Mouse (Mus musculus) heart, embryonic 15.5 days (tissue): ENCODE data around the gene Rab40c. TPM values are rescaled to one million over a fixed set of nuclear protein-coding genes. Genes with fewer than 3 reads are reported as not detected.

ENCODE experiments used
- ATAC-seq: fragments of 200-750 bp; cut with Nextera tagmentation; replicated peaks from 2 replicates; pipeline ENCODE4 v1.8.0; 2017; ENCODE audit warnings: low read depth, moderate TSS enrichment; ENCODE audit not compliant: insufficient number of reproducible peaks, insufficient read depth, low FRiP score
- H3K27ac ChIP-seq: fragments of 300-500 bp; sonication (generic); 2 replicates; pipeline ENCODE4 v1.5.1; 2015; ENCODE audit warnings: mild to moderate bottlenecking, inconsistent platforms
- H3K27me3 ChIP-seq: fragments of 300-500 bp; sonication (generic); 2 replicates; pipeline ENCODE4 v1.6.1; 2015; ENCODE audit warnings: inconsistent platforms
- H3K36me3 ChIP-seq: fragments of 300-500 bp; sonication (generic); 2 replicates; pipeline ENCODE4 v1.6.1; 2015; ENCODE audit warnings: mild to moderate bottlenecking, inconsistent platforms
- H3K4me1 ChIP-seq: fragments of 300-500 bp; sonication (generic); replicated peaks from 2 replicates; pipeline ENCODE4 v1.6.1; 2015; ENCODE audit warnings: inconsistent platforms
- H3K4me2 ChIP-seq: fragments of 300-500 bp; sonication (generic); 2 replicates; pipeline ENCODE4 v1.6.1; 2015; ENCODE audit warnings: inconsistent platforms, mild to moderate bottlenecking, moderate library complexity
- H3K4me3 ChIP-seq: fragments of 300-500 bp; sonication (generic); 2 replicates; pipeline ENCODE4 v1.5.1; 2015; ENCODE audit warnings: mild to moderate bottlenecking, inconsistent platforms
- H3K9ac ChIP-seq: fragments of 300-500 bp; sonication (generic); 2 replicates; pipeline ENCODE4 v1.6.1; 2015; ENCODE audit warnings: mild to moderate bottlenecking, inconsistent platforms
- H3K9me3 ChIP-seq: fragments of 300-500 bp; sonication (generic); replicated peaks from 2 replicates; pipeline ENCODE4 v1.6.1; 2016; ENCODE audit warnings: inconsistent platforms
- WGBS: fragments of 180-500 bp; shearing (Covaris S2); methylation state at CpG from one replicate; pipeline ENCODE4 v1.1.7; 2015; ENCODE audit warnings: mixed read lengths; 5-methylcytosine and 5-hydroxymethylcytosine counted together
- polyA plus RNA-seq: library from polyadenylated mRNA; unstranded; fragments of >200 nt; fragmentation: Nextera tagmentation; extraction: Ambion mirVana; gene quantifications from 2 replicates; pipeline ENCODE4 v1.2.1, GENCODE M21; 2015

The Rab40c gene
- polyA plus RNA-seq, 1 experiment from 2014 or later = 12.1 TPM

DNA sequence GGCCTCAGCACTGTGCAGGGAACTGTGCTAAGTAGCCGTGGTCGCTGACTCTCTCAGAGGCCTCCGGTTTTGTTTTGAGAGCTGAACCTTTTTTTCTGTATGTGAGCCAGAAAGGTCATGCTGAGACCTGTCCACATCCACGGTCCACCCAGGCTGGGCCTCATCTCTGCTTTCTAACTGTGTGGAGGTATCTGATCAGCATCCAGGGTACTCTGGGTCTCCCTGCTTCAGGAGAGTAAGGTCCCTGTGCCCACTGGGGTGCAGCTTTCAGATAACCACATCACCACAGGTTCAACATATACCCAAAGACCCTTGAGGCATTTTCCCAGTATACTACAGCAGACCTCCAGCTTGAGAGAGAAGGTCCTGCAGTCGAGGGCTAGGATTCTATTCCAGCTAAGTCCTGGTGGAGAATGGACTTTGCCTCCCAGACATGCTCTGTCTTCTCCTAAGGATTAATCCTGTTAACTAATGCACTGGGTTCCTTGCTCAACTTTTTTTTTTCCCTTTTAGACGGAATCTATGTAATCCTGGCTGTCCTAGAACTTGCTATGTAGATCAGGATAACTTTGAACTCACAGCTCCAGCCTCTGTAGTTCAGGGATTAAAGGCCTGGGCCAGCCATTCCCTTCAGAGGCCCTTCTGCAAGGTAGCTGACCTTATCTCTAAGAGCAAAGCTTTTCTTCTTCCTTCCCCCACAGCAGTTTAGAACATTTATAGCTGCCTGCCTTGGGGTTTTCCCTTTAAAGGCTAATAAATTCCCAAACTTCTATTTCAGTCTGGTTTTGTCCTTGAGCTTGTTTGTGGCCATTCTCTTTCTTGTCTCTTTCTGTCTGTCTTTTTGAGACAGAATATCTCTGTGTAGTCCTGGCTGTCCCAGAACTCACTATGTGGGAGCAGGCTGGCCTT, 57.6 kb downstream of the Rab40c start:
- Histone ChIP-seq H3K36me3 (peaks cover 15% of the 10 kb centered on the region; the same call in 1 of the 2 replicates), H3K4me2 (peak overlapping the region; percentile 96), H3K9me3 (no peaks in the 10 kb centered on the region), H3K4me3 (peak overlapping the region; percentile 75), H3K27ac (peak overlapping the region; percentile 72), H3K4me1 (peaks cover 37% of the 10 kb centered on the region), H3K27me3 (no peaks in the 10 kb centered on the region), H3K9ac (peak overlapping the region; percentile 82)
- no peak for ATAC-seq
- WGBS = 12% methylated on average over 6 of the region's 6 CpGs

DNA sequence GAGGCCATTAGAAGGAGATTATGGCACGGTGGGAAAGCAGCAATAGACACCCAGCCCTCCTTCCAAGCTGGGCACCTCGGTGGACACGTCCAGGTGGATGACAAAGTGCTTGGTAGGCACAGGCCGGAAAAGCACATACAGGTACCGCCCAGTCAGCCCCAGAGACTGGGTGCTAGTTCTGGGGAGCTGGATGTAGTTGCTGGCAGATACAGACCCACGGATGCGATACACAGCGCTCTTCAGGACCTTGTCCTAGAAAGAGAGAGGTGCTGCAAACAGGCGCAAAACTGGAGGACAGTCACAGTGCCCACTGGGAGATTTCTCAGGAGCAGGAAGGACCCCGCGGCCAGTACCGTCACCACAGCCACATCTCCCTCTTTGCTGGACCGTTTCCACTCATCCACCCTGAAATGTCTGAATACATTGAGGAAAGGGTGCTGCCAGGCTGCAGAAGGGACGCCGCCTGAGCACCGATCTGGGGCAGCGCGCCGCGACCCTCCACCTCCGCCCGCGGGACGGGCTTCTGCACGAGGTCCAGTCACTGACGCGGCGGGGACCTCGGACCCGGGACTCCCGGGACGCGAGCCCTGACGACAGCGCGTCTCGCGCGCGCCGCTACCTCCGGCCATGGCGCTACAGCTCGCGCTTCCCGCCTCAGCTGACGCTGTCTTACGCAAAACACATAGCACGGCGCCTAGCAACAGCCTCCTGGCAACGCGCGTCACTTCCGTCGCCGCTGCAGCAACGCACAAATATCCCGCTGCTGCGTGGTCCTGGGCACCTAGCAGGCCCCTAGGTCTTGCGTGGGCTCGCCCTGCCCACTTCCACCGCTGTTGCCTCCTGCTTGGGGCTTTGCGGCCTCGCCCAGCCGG, 58.5 kb downstream of the Rab40c start, which contains the start of gene Wdr90:
Wdr90 (minus strand) TSS at position 670 of the 872 bp plus-strand sequence.
- WGBS = 3% methylated on average over 65 of the region's 65 CpGs
- ATAC-seq = peak; percentile 81

DNA sequence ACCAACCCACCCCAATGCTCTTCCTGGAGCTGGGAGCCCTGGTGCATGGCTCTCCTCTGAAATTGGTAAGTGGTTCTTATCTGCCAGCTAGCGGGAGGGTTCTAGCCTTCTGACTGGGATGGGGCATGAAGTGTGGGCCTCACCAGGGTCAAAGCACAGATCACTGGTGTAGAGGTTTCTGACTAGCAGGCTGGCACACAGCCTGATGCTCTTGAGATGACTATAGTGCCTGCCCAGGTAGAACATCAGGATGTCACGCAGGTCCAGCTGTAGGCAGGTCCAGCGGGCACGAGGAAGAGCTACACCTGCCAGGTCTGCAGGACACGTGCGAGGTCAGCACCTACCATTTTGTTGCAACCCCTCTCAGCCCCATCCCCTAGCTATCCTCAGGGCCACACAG, 59.3 kb downstream of the Rab40c start:
- H3K27ac ChIP-seq = no peak overlapping the region
- no peak overlapping the region for H3K9ac ChIP-seq
- H3K36me3 ChIP-seq = peaks cover 15% of the 10 kb centered on the region; the same call in 1 of the 2 replicates
- H3K4me1 ChIP-seq = peaks cover 20% of the 10 kb centered on the region
- H3K4me3 ChIP-seq = no peak overlapping the region
- no peak for ATAC-seq
- no peaks in the 10 kb centered on the region for H3K9me3 ChIP-seq
- H3K4me2 ChIP-seq = peak overlapping the region; percentile 96
- H3K27me3 ChIP-seq = no peaks in the 10 kb centered on the region
- WGBS = 83% methylated on average over 6 of the region's 6 CpGs

More for the DNA sequence above, 58.5 kb downstream of the Rab40c start, which contains the start of gene Wdr90:
- peak within 1 kb of the TSS; percentile 82 for H3K9ac ChIP-seq
- no peaks in the 10 kb centered on the region for H3K27me3 ChIP-seq
- H3K4me2 ChIP-seq = peak within 1 kb of the TSS; percentile 96
- H3K9me3 ChIP-seq = no peaks in the 10 kb centered on the region
- H3K36me3 ChIP-seq = peaks cover 15% of the 10 kb centered on the region; the same call in 1 of the 2 replicates
- H3K4me1 ChIP-seq = peaks cover 28% of the 10 kb centered on the region
- peak within 1 kb of the TSS; percentile 72 for H3K27ac ChIP-seq
- peak within 1 kb of the TSS; percentile 75 for H3K4me3 ChIP-seq

DNA sequence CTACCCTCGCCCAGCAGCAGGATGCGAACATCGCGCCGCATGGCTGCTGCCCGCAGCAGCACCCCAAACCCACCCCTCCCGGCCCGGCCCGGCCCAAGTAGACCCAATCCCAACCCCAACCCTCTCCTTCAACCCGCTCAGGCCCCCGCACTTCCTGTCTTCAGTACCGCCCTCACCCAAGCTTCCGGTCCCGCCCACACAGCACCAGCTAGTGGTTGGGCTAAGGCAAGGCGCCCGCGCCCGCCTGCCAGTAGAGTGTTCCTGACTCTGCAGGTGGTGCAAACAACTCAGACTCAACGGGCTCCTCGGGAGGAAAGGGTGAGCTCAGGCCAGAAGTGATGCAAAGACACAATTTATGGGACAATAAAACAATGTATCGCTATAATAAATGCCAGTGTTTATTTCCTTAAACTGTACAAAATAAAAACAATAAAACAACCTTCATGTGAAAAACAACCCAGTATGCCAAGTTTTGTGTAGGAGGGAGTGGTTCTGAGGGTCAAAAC, 75.1 kb downstream of the Rab40c start, which contains the start of gene Rhot2:
Rhot2 (minus strand) TSS at position 456 of the 506 bp plus-strand sequence.
- Histone ChIP-seq H3K9me3 (no peaks in the 10 kb centered on the region), H3K9ac (peak within 1 kb of the TSS; percentile 96), H3K36me3 (peaks cover 37% of the 10 kb centered on the region)

DNA sequence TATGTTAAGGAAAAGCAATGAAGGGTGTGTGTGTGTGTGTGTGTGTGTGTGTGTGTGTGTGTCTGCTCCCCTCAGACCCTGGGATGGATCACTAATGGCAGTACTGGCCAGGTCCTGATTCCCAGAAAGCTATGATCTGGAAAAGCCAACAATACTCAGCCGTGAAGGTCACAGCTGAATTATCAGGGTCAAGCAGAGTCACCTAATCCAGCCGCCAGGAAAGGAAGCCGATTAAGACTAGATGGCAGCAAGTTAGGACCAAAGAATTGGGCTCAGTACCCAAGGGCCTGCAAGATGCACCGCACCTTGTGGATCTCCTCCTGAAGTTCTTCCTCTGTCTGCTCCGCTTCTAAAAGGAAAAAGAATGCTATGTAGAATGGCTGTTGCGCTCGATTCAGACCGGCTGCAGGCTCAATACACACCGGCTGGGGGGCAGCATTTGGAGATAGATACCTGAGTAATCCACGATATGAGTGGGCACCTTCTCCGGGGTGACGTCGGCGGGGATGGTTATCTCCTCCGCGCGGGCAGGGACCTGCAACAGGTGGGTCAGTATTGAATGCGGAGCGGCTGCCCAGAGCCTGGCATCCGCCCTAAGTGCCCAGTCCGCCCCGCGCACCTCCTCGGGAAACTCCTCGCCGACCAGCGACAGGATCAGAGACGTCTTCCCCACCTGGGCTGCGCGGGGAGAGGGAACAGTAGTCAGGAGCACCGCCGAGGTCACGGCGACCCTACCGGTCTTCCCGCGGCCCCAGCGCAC, 75.7 kb downstream of the Rab40c start:
- Histone ChIP-seq H3K9ac (peak overlapping the region; percentile 96), H3K9me3 (no peaks in the 10 kb centered on the region), H3K4me3 (peak overlapping the region; percentile 95), H3K36me3 (peaks cover 42% of the 10 kb centered on the region), H3K4me1 (peaks cover 29% of the 10 kb centered on the region), H3K4me2 (peak overlapping the region; percentile 78), H3K27me3 (no peaks in the 10 kb centered on the region), H3K27ac (peak overlapping the region; percentile 88)
- ATAC-seq = peak; percentile 8; the same call in 1 of the 2 replicates
- WGBS = 1% methylated on average over 38 of the region's 38 CpGs

More for the DNA sequence above, 75.1 kb downstream of the Rab40c start, which contains the start of gene Rhot2:
- H3K4me3 ChIP-seq = peak within 1 kb of the TSS; percentile 95
- peak within 1 kb of the TSS; percentile 88 for H3K27ac ChIP-seq
- H3K27me3 ChIP-seq = no peaks in the 10 kb centered on the region
- 2% methylated on average over 21 of the region's 21 CpGs for WGBS
- peaks cover 28% of the 10 kb centered on the region for H3K4me1 ChIP-seq
- peak; percentile 92 for ATAC-seq
- H3K4me2 ChIP-seq = peak within 1 kb of the TSS; percentile 78

DNA sequence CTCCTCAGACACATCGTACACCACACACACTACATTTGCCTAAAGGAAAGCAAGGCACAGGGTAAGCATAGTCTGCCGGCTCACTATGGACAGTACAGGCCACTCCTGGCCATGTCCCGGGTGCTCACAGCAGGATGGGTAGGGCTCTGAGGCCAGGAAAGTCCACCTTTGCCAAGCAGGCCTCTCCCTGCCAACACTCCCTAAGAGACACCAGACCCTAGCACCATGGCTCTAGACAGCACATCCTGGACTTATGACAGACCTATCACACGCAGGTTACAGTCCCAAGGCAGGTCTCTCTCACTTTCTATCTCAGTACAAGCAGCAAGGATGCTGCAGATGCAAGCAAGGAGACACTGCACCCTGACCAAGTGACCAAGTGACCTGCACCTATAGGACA, 76.4 kb downstream of the Rab40c start:
- ATAC-seq = no peak
- peak overlapping the region; percentile 88; the same call in 1 of the 2 replicates for H3K27ac ChIP-seq

DNA sequence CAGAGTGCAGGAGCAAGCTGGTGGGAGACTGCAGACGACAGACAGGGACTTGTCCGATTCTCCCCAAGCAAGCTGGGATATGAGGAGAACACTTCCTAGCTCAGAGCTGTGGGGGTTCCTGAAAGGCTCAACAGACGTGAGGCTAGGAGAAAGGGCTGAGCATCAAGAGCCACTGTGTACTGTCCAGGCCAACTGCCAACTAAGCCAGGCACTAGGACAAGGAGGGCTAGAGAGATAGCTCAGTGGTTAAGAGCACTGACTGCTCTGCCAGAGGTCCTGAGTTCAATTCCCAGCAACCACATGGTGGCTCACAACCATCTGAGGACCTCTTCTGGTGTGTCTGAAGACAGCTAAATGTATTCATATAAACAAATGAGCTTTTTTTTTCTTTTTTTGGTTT, 77.0 kb downstream of the Rab40c start:
- Histone ChIP-seq H3K9me3 (no peaks in the 10 kb centered on the region), H3K27ac (no peak overlapping the region), H3K27me3 (no peaks in the 10 kb centered on the region), H3K9ac (no peak overlapping the region), H3K4me3 (no peak overlapping the region), H3K4me1 (peaks cover 38% of the 10 kb centered on the region), H3K36me3 (peaks cover 40% of the 10 kb centered on the region), H3K4me2 (no peak overlapping the region)
- WGBS = 81% methylated on average over 3 of the region's 3 CpGs
- ATAC-seq = no peak

More for the DNA sequence above, 76.4 kb downstream of the Rab40c start:
- Histone ChIP-seq H3K9ac (peak overlapping the region; percentile 96), H3K4me3 (peak overlapping the region; percentile 95), H3K9me3 (no peaks in the 10 kb centered on the region), H3K27me3 (no peaks in the 10 kb centered on the region), H3K4me1 (peaks cover 32% of the 10 kb centered on the region), H3K4me2 (peak overlapping the region; percentile 78), H3K36me3 (peaks cover 40% of the 10 kb centered on the region)
- WGBS = 87% methylated on average over 4 of the region's 4 CpGs

DNA sequence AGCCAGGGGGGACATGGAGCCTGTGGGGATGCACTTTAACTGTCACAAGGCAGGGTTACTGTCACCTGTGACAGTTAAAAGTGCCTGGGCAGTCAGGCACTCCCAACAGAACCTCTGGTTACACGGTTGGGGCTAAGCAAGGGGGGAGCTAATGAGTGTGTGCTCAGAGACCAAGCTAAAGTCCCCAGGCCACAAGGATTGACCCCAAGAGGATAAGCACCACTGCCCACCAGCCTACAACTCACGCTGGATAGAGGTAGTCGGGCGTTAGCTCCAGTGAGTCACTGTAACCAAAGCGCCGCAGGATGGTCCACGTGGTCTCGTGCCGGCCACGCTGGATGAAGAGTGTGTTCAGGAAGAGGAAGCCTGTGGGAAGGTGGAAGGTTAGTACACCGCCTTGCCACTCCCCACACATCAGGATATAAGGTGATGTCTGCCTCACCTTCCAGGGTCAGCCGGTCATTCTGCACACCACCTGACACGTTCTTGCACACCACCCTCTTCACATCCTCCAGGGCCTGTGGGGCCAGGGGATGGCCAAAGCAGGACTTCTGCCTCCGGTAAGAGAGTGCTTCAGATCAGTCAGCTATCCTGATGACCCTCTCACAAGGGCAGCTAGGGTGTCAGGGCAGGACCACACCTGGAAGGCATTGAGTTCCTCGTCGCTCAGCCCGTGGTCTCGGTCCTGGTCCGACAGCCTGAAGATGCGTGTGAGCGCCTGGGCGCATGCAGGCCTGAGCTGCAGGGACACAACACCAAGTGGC, 78.2 kb downstream of the Rab40c start, which contains the start of gene Gm20683:
Gm20683 (minus strand) TSS at position 647 of the 764 bp plus-strand sequence.
- H3K27ac ChIP-seq = no peak within 1 kb of the TSS
- 93% methylated on average over 22 of the region's 22 CpGs for WGBS
- ATAC-seq = no peak
- H3K4me2 ChIP-seq = no peak within 1 kb of the TSS
- H3K4me1 ChIP-seq = peaks cover 50% of the 10 kb centered on the region
- no peak within 1 kb of the TSS for H3K4me3 ChIP-seq
- H3K36me3 ChIP-seq = peaks cover 40% of the 10 kb centered on the region
- H3K9ac ChIP-seq = no peak within 1 kb of the TSS
- H3K27me3 ChIP-seq = no peaks in the 10 kb centered on the region
- H3K9me3 ChIP-seq = no peaks in the 10 kb centered on the region

DNA sequence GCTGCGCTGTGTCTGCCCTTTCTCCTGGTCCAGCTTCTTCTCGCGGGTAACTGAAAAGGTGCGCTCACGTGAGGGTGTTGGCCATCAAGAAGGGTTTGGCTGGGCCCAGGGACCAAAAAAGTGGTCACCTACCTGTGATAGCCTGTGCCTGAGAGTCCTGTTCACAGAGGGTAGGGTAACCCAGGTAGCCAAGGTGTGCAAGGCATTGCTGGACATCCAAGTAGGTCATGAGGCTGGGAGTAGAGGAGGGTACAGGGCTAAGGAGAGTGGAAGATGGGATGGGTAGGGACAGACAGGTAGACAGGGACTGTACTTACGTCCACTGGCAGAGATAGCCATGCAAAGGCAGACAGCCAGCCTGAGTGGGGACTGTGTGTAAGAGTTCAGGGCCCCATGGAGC, 79.0 kb downstream of the Rab40c start:
- Histone ChIP-seq H3K4me2 (no peak overlapping the region), H3K9ac (no peak overlapping the region), H3K4me1 (peaks cover 58% of the 10 kb centered on the region), H3K36me3 (peaks cover 40% of the 10 kb centered on the region), H3K27ac (no peak overlapping the region), H3K27me3 (no peaks in the 10 kb centered on the region), H3K4me3 (no peak overlapping the region), H3K9me3 (no peaks in the 10 kb centered on the region)
- no peak for ATAC-seq
- WGBS = 94% methylated on average over 6 of the region's 6 CpGs
